Mouse (Mus musculus) midbrain, embryonic 13.5 days (tissue): ENCODE data around the gene C1qtnf6. TPM values are rescaled to one million over a fixed set of nuclear protein-coding genes. Genes with fewer than 3 reads are reported as not detected.

Experiments used
- ATAC-seq: fragments of 200-750 bp; cut with Nextera tagmentation; 2 replicates; pipeline ENCODE4 v1.8.0; 2017; ENCODE audit warnings: mild to moderate bottlenecking, moderate TSS enrichment, moderate library complexity
- H3K27ac ChIP-seq: fragments of 300-500 bp; sonication (generic); 2 replicates; pipeline ENCODE4 v1.5.1; 2015; ENCODE audit warnings: inconsistent platforms, mild to moderate bottlenecking, moderate library complexity
- H3K27me3 ChIP-seq: fragments of 300-500 bp; sonication (generic); 2 replicates; pipeline ENCODE4 v1.6.1; 2015; ENCODE audit warnings: mild to moderate bottlenecking, inconsistent platforms
- H3K36me3 ChIP-seq: fragments of 300-500 bp; sonication (generic); 2 replicates; pipeline ENCODE4 v1.6.1; 2015; ENCODE audit warnings: mild to moderate bottlenecking, inconsistent platforms
- H3K4me1 ChIP-seq: fragments of 300-500 bp; sonication (generic); replicated peaks from 2 replicates; pipeline ENCODE4 v1.6.1; 2015; ENCODE audit warnings: inconsistent platforms
- H3K4me2 ChIP-seq: fragments of 300-500 bp; sonication (generic); replicated peaks from 2 replicates; pipeline ENCODE4 v1.6.1; 2015; ENCODE audit warnings: moderate library complexity, mild to moderate bottlenecking, inconsistent platforms
- H3K4me3 ChIP-seq: fragments of 300-500 bp; sonication (generic); replicated peaks from 2 replicates; pipeline ENCODE4 v1.5.1; 2015; ENCODE audit warnings: mild to moderate bottlenecking, inconsistent platforms
- H3K9ac ChIP-seq: fragments of 300-500 bp; sonication (generic); replicated peaks from 2 replicates; pipeline ENCODE4 v1.6.1; 2015; ENCODE audit warnings: mild to moderate bottlenecking, inconsistent platforms
- H3K9me3 ChIP-seq: fragments of 300-500 bp; sonication (generic); 2 replicates; pipeline ENCODE4 v1.6.1; 2016; ENCODE audit warnings: mild to moderate bottlenecking, inconsistent platforms
- WGBS: fragments of 180-500 bp; shearing (Covaris S2); methylation state at CpG from one replicate; pipeline ENCODE4 v1.1.7; 2015; 5-methylcytosine and 5-hydroxymethylcytosine counted together
- polyA plus RNA-seq: library from polyadenylated mRNA; unstranded; fragments of >200 nt; fragmentation: Nextera tagmentation; extraction: Ambion mirVana; gene quantifications from 2 replicates; pipeline ENCODE4 v1.2.1, GENCODE M21; 2015

The C1qtnf6 gene
- polyA plus RNA-seq, 1 experiment from 2014 or later: 5.6 TPM

GRCm38 (mm10) chr15:78542098-78542766 lies 11.0 kb upstream of the C1qtnf6 start:
- Histone ChIP-seq H3K27me3 (0 out of 2 replicates have a peak, but pooled peaks cover 2% of the 10 kb centered on the region), H3K27ac (no peak overlapping the region), H3K4me2 (no peak overlapping the region), H3K4me1 (peaks cover 14% of the 10 kb centered on the region), H3K9ac (no peak overlapping the region), H3K36me3 (no peaks in the 10 kb centered on the region), H3K9me3 (no peaks in the 10 kb centered on the region), H3K4me3 (no peak overlapping the region)
- no peak for ATAC-seq
- WGBS: 88% methylated on average over 3 of the region's 3 CpGs

DNA sequence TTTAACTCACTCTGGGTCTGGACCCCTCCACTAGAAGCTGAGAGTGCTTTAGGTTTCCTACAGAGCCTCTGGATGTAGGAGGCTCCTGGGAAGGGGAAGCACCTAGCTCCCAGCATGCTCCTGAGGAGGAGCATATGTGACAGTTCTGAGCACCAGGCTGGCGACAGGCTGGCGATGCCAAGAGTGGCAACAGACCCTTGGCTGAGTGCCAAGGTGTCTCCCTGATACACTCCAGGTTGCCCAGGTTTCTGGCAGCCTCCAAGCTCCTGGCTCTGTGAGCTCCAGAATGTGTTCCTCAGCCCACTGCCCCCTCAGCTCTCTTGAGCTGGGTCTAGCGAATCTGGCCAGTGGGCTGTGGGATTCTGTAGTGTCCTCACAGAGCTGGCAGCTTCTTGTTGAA lies 10.4 kb upstream of the C1qtnf6 start:
- ATAC-seq: peak; percentile 22; the same call in 1 of the 2 replicates
- no peaks in the 10 kb centered on the region for H3K9me3 ChIP-seq
- H3K4me2 ChIP-seq: no peak overlapping the region
- H3K4me1 ChIP-seq: peaks cover 14% of the 10 kb centered on the region
- no peak overlapping the region for H3K9ac ChIP-seq
- H3K27me3 ChIP-seq: 0 out of 2 replicates have a peak, but pooled peaks cover 2% of the 10 kb centered on the region
- no peaks in the 10 kb centered on the region for H3K36me3 ChIP-seq
- no peak overlapping the region for H3K4me3 ChIP-seq
- H3K27ac ChIP-seq: no peak overlapping the region
- 60% methylated on average over 3 of the region's 3 CpGs for WGBS

GRCm38 (mm10) chr15:78541036-78541435 lies 9.8 kb upstream of the C1qtnf6 start:
- WGBS: 74% methylated on average over 3 of the region's 3 CpGs
- H3K27ac ChIP-seq: no peak overlapping the region
- H3K9me3 ChIP-seq: no peaks in the 10 kb centered on the region
- no peak overlapping the region for H3K9ac ChIP-seq
- no peak overlapping the region for H3K4me3 ChIP-seq
- no peak for ATAC-seq
- no peaks in the 10 kb centered on the region for H3K36me3 ChIP-seq
- no peak overlapping the region for H3K4me2 ChIP-seq
- H3K4me1 ChIP-seq: peaks cover 16% of the 10 kb centered on the region
- H3K27me3 ChIP-seq: 0 out of 2 replicates have a peak, but pooled peaks cover 2% of the 10 kb centered on the region

DNA sequence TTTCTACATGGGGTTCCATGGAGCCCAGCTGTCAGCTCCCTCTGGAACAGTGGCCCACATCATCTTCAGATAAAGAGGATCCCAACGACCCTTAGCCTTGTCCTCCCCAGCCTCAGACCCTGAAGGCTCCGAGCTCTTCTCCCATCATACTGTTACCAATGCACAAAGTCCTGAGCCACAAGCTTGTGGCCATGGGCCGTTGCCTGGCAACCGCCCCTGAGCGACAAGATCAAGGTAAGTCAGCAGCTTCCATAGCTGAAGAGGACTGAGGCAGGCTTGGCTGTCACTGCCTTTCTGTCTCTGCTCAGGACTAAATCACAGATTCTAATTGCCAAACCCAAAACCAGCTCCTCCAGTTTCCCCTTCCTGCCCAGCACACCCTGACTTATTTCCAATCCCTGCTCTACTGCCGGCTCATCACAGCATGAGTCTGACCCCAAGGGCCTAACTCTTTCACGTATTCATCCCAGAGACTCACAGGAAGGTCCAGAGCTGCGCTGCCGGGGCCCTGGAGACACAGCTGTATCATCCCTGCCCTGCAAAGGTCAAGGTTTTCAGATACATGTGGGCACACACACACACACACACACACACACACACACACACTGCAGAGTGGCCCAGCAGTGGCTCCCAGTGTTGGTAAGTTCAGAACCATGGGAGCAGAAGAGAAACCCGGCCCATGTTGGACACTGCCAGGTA lies 4.7 kb upstream of the C1qtnf6 start:
- peaks cover 20% of the 10 kb centered on the region for H3K4me1 ChIP-seq
- H3K36me3 ChIP-seq: no peaks in the 10 kb centered on the region
- H3K9me3 ChIP-seq: no peaks in the 10 kb centered on the region
- H3K4me3 ChIP-seq: no peak overlapping the region
- H3K4me2 ChIP-seq: no peak overlapping the region
- no peak for ATAC-seq
- 34% methylated on average over 10 of the region's 10 CpGs for WGBS
- peaks cover 5% of the 10 kb centered on the region; the same call in 1 of the 2 replicates for H3K27me3 ChIP-seq
- H3K9ac ChIP-seq: 0 out of 2 replicates have a peak overlapping the region, but pooled peaks have one; percentile 33
- H3K27ac ChIP-seq: peak overlapping the region; percentile 12; the same call in 1 of the 2 replicates

DNA sequence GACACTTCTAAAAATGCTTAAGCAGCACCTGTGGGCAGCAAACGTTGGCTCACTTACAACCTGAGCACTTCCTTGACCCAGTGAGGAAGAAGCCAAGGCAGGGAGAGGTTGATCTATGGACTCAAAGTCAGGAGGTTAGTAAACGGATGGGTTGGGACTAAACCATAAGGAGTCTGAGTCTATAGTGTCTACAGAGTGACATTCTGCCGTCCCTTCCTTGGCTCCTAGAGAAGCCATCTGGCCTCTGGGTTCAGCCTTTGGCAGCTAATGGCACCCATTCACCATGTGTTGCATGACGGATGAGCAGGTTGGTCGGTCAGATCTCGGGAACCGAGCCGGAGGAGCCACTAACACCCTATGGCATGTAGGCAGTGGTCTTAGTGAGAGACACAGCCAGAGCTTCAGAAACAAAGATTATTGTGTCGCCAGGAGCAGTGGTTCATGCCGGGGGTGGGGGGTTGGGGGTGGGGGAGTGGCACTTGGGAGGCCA lies 2.2 kb upstream of the C1qtnf6 start:
- Histone ChIP-seq H3K27ac (no peak overlapping the region), H3K4me2 (no peak overlapping the region), H3K36me3 (no peaks in the 10 kb centered on the region), H3K9ac (no peak overlapping the region), H3K4me1 (peaks cover 36% of the 10 kb centered on the region), H3K4me3 (no peak overlapping the region), H3K9me3 (no peaks in the 10 kb centered on the region), H3K27me3 (peaks cover 10% of the 10 kb centered on the region; the same call in 1 of the 2 replicates)
- ATAC-seq: no peak
- 84% methylated on average over 10 of the region's 10 CpGs for WGBS

DNA sequence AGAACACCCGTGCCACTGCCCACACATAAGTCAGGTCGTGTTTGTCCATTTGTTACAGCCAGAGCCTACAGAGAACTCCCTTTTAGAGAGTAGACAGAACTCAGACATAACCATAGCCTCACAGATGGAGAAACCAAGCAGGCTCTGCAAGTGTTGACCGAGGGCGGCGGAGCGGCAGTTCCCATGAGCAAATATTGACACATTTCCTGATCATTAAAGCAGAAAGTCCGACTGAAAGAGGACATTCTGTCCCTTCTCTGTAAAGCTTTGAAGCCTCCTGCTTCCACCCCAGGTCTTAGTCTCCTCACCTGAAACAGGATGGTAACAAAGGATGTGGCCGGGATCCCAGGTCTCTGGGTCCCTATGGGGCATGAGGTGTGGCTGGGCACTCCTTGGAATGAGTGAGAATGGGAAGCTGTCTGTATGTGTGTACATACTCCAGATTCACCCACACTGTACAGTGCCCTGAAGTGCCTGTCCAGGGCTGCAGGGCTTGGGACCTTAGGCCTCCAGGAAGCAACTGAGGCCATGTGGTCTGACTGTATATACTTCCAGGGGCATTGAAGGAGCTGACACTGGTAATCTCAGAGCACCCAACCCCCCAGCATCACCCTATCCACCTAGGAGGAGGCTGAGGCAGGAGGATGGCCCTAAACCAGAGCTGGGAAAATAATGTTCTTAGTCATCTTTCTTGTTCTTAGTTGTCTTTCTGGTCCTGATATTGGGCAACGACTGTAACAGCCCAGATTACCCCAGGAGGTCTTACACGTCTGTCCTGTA lies 1.5 kb upstream of the C1qtnf6 start:
- H3K4me1 ChIP-seq: peaks cover 36% of the 10 kb centered on the region
- 74% methylated on average over 10 of the region's 10 CpGs for WGBS
- H3K27me3 ChIP-seq: peaks cover 8% of the 10 kb centered on the region; the same call in 1 of the 2 replicates
- no peak overlapping the region for H3K27ac ChIP-seq
- no peak for ATAC-seq
- no peak overlapping the region for H3K4me3 ChIP-seq
- H3K9ac ChIP-seq: peak overlapping the region; percentile 50; the same call in 1 of the 2 replicates
- H3K36me3 ChIP-seq: no peaks in the 10 kb centered on the region
- H3K4me2 ChIP-seq: no peak overlapping the region
- H3K9me3 ChIP-seq: no peaks in the 10 kb centered on the region

DNA sequence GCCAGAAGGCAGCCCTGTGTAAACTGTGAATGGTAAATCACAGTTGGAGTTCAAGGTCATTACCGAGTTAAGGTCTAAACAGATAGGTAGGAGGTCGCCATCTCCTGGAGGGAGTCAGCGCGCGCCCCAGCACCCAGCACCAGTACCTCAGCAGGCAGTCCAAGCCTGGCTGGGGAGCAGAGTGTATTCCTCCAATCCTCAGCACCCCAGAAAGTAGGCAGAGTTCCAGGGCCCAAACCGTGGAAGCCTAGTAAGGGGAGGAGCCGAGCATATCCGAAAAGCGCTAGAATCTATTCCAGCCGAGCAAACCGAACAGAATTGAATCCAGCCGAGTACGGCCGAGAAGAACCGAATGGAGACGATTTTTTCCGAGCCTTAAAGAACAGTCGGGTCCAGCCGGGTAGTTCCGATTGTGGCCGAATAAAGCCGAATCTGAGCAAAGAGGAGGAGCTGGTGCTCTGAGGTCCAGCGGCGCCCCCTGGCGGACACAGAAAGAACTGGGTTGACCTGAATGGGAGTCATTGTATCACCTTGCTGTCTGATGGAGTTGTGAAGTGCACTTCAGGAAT lies 769 bp upstream of the C1qtnf6 start:
- WGBS: under 1% methylated on average over 25 of the region's 25 CpGs
- Histone ChIP-seq H3K27me3 (peaks cover 8% of the 10 kb centered on the region; the same call in 1 of the 2 replicates), H3K4me2 (peak overlapping the region; percentile 56), H3K36me3 (no peaks in the 10 kb centered on the region), H3K9me3 (no peaks in the 10 kb centered on the region), H3K9ac (peak overlapping the region; percentile 67), H3K4me3 (peak overlapping the region; percentile 34), H3K4me1 (peaks cover 36% of the 10 kb centered on the region), H3K27ac (peak overlapping the region; percentile 70)
- ATAC-seq: peak; percentile 87

DNA sequence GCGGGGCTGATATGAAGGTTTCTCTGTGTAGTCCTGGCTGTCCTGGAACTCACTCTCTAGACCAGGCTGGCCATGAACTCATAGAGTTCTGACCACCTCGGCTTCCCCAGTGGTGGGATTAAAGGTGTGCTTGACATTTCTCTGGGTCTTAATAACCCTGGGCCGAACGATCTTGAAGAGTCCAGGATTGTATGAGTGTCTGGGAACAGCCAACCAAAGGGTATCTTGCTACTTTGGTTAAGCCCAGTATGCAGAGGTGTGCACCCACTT lies 170 bp upstream of the C1qtnf6 start:
- Histone ChIP-seq H3K4me3 (no peak overlapping the region), H3K36me3 (no peaks in the 10 kb centered on the region), H3K4me2 (peak overlapping the region; percentile 56), H3K9ac (peak overlapping the region; percentile 67), H3K9me3 (no peaks in the 10 kb centered on the region), H3K4me1 (peaks cover 36% of the 10 kb centered on the region), H3K27me3 (peaks cover 8% of the 10 kb centered on the region; the same call in 1 of the 2 replicates), H3K27ac (peak overlapping the region; percentile 70; the same call in 1 of the 2 replicates)
- 72% methylated on average over 4 of the region's 4 CpGs for WGBS
- ATAC-seq: no peak

DNA sequence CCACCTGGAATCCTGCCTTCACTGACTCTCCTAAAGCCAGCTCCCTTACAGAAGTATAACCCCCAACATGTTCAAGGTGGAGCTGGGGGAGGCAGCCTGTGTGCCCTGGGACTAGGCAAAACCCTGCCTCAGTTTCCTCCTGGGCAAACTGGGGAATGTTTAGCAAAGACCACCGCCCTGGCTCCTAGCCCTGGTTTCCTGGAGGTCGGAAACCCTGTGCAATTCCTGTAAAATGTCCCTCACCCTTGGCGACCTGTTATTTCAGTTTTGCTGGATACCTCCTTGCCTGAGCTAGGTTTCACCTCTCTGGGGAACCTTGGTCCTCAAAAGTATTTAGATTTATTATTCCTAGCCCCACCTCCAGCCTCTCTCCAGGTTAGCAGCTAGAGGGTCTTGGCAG lies 1.1 kb downstream of the C1qtnf6 start:
- H3K9me3 ChIP-seq: no peaks in the 10 kb centered on the region
- peaks cover 8% of the 10 kb centered on the region; the same call in 1 of the 2 replicates for H3K27me3 ChIP-seq
- H3K9ac ChIP-seq: peak overlapping the region; percentile 59
- H3K4me2 ChIP-seq: peak overlapping the region; percentile 48
- ATAC-seq: no peak
- H3K4me1 ChIP-seq: peaks cover 27% of the 10 kb centered on the region
- H3K36me3 ChIP-seq: no peaks in the 10 kb centered on the region
- no peak overlapping the region for H3K4me3 ChIP-seq
- 76% methylated on average over 3 of the region's 3 CpGs for WGBS
- 0 out of 2 replicates have a peak overlapping the region, but pooled peaks have one; percentile 5 for H3K27ac ChIP-seq

- H3K4me3 ChIP-seq: peak overlapping the region; percentile 20
- peak overlapping the region; percentile 44; the same call in 1 of the 2 replicates for H3K27ac ChIP-seq
- ATAC-seq: 0 out of 2 replicates have a peak, but pooled peaks have one; percentile 22
- H3K36me3 ChIP-seq: no peaks in the 10 kb centered on the region
- peaks cover 8% of the 10 kb centered on the region; the same call in 1 of the 2 replicates for H3K27me3 ChIP-seq
- H3K9me3 ChIP-seq: no peaks in the 10 kb centered on the region
- H3K4me1 ChIP-seq: peaks cover 27% of the 10 kb centered on the region
- peak overlapping the region; percentile 59 for H3K9ac ChIP-seq
- WGBS: 2% methylated on average over 15 of the region's 15 CpGs
- H3K4me2 ChIP-seq: peak overlapping the region; percentile 48
Observed at GRCm38 (mm10) chr15:78529428-78529990, 1.7 kb downstream of the C1qtnf6 start.
